Mouse (Mus musculus) embryonic fibroblast, embryonic 13.5 days (primary cell): Measurements from ENCODE around the gene Selenos.

Experiments used
- CTCF ChIP-seq: IDR thresholded peaks from 2 replicates; pipeline ENCODE4 v1.5.1; 2011; ENCODE audit warnings: mild to moderate bottlenecking, control low read depth, low read length, moderate library complexity, borderline replicate concordance; ENCODE audit not compliant: insufficient read depth
- POLR2A ChIP-seq: IDR thresholded peaks from 2 replicates; pipeline ENCODE4 v1.6.1; 2011; ENCODE audit warnings: low read depth, mild to moderate bottlenecking, control low read depth, low read length, moderate library complexity

DNA sequence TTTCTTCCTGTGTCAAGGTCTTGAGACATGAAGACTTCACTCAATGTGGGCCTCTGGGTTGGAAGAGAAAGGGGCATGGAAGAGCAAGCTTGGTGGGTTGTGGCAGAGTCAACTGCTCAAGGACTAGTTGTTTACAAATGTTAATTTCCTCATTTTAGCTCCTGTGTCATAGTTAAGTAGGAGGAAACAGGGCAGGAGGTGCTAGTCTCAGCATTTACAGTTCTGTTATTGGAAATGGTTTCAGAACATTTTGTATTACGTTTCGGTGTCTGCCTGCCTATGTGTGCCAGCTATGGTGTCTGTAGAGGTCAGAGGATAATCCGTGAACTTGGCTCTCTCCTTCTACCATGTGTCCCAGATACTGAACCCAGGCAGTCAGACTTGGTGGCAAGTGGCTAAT lies 56.2 kb downstream of the Selenos start:
- no peak for TF ChIP-seq POLR2A
- TF ChIP-seq CTCF, result no peak
